Mouse (Mus musculus) liver, embryonic 12.5 days (tissue): ENCODE results near the gene Tor3a. TPM values are rescaled to one million over a fixed set of nuclear protein-coding genes. Genes with fewer than 3 reads are reported as not detected.

Experiments used
- polyA plus RNA-seq: library from polyadenylated mRNA; unstranded; fragments of >200 nt; fragmentation: Nextera tagmentation; extraction: Ambion mirVana; gene quantifications from 2 replicates; pipeline ENCODE4 v1.2.1, GENCODE M21; 2016

Gene Tor3a
- polyA plus RNA-seq, 1 experiment from 2014 or later, result 3.3 TPM

Other genes starting within 250 kb of the Tor3a start
- gene Soat1, start 200.0 kb downstream of the Tor3a start, polyA plus RNA-seq, result 19.5 and 24.3 TPM in 2 replicates
- 0.18 and 0.29 TPM in 2 replicates for gene Gm10031, start 150.3 kb downstream of the Tor3a start, polyA plus RNA-seq
- gene Abl2, start 115.6 kb downstream of the Tor3a start, polyA plus RNA-seq, result 2.4 and 2.5 TPM in 2 replicates
- 15.5 and 17.1 TPM in 2 replicates for gene Fam20b, start 44.7 kb upstream of the Tor3a start, polyA plus RNA-seq
- 0.33 and 0.36 TPM in 2 replicates for gene Angptl1, start 164.2 kb upstream of the Tor3a start, polyA plus RNA-seq